Mouse (Mus musculus) G1E (cell line): ENCODE results near the gene B230219D22Rik. TPM values are rescaled to one million over a fixed set of nuclear protein-coding genes. Genes with fewer than 3 reads are reported as not detected.

ENCODE experiments used
- ATAC-seq: 2 replicates; pipeline ENCODE4 v1.8.0; 2016; ENCODE audit warnings: mild to moderate bottlenecking; ENCODE audit not compliant: insufficient number of reproducible peaks, poor library complexity, low FRiP score, severe bottlenecking; ENCODE audit errors: extremely low read depth
- DNase-seq: peaks from one replicate; pipeline ENCODE4 v3.0.0; 2012; ENCODE audit warnings: low spot score
- H3K27me3 ChIP-seq: 2 replicates; pipeline ENCODE4 v1.6.1; 2012; ENCODE audit warnings: mild to moderate bottlenecking, low read length, inconsistent platforms; ENCODE audit not compliant: insufficient read depth
- H3K36me3 ChIP-seq: replicated peaks from 2 replicates; pipeline ENCODE3; 2012; ENCODE audit warnings: mild to moderate bottlenecking, inconsistent platforms
- H3K4me1 ChIP-seq: 2 replicates; pipeline ENCODE4 v1.6.1; 2012; ENCODE audit warnings: low read depth, low read length, inconsistent platforms, mixed read lengths; ENCODE audit not compliant: insufficient read depth
- H3K4me3 ChIP-seq: 2 replicates; pipeline ENCODE4 v1.5.1; 2012; ENCODE audit warnings: low read depth, mild to moderate bottlenecking, inconsistent platforms, low read length, moderate library complexity, mixed read lengths
- H3K9me3 ChIP-seq: replicated peaks from 2 replicates; pipeline ENCODE4 v1.6.1; 2012; ENCODE audit warnings: inconsistent platforms
- CTCF ChIP-seq: IDR thresholded peaks from 2 replicates; pipeline ENCODE4 v1.5.1; 2012; ENCODE audit warnings: low read depth, low read length, inconsistent platforms, mixed read lengths
- GATA1 ChIP-seq: IDR thresholded peaks from 2 replicates; pipeline ENCODE4 v1.6.1; 2012; ENCODE audit warnings: borderline replicate concordance, low read length, inconsistent platforms, mixed read lengths
- GATA2 ChIP-seq: IDR thresholded peaks from 2 replicates; pipeline ENCODE4 v1.6.1; 2012; ENCODE audit warnings: low read depth, low read length, inconsistent platforms, borderline replicate concordance
- POLR2AphosphoS5 ChIP-seq: IDR thresholded peaks from 2 replicates; pipeline ENCODE4 v1.6.1; 2012; ENCODE audit warnings: low read depth, low read length, inconsistent platforms; ENCODE audit not compliant: insufficient replicate concordance
- TAL1 ChIP-seq: conservative IDR thresholded peaks from 2 replicates; pipeline ENCODE4 v1.6.1; 2012; ENCODE audit warnings: low read depth, low read length, inconsistent platforms, mixed read lengths
- polyA plus RNA-seq: library from polyadenylated mRNA; stranded (reverse); fragments of >175 nt; gene quantifications from 2 replicates; pipeline ENCODE4 v1.2.3, GENCODE M21; 2012
- total RNA-seq, 2 experiments: library from RNA; stranded (forward) in 1 of 2; stranded (reverse) in 1 of 2; fragments of 200-1000 nt in 1 of 2; fragments of >200 nt in 1 of 2; fragmentation: Nextera tagmentation in 1 of 2; gene quantifications; 2 replicates each; pipeline ENCODE4 v1.2.3; 2014 to 2017

The B230219D22Rik gene
- total and polyA plus RNA-seq, 3 experiments, result 28.2 to 84.0 (median 64.2) TPM

DNA sequence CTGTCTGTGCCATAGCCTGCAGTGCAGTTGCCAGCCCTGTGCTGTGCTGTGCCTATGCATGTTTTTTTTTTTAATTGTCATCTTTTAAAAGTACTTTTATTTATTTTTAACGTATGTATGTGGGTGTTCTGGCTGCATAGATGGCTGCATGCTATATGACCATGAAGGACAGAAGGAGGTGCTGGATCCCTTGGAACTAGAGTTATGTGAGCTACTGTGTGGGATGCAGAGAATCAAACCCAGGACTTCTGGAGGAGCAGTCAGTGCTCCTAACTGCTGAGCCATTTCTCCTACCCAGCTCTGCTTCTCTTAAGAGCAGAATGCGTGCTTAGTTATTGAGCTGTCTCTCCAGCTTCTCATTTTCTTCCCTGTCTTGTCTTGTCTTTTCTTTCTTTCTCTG lies 29.1 kb downstream of the B230219D22Rik start:
- TF ChIP-seq TAL1 (no peak), GATA2 (no peak), POLR2AphosphoS5 (no peak), GATA1 (no peak), CTCF (no peak)
- Histone ChIP-seq H3K9me3 (no peaks in the 10 kb centered on the region), H3K4me3 (no peak overlapping the region), H3K36me3 (peaks cover 83% of the 10 kb centered on the region), H3K27me3 (no peaks in the 10 kb centered on the region), H3K4me1 (peaks cover 6% of the 10 kb centered on the region)
- ATAC-seq, result no peak
- DNase-seq, result no peak

DNA sequence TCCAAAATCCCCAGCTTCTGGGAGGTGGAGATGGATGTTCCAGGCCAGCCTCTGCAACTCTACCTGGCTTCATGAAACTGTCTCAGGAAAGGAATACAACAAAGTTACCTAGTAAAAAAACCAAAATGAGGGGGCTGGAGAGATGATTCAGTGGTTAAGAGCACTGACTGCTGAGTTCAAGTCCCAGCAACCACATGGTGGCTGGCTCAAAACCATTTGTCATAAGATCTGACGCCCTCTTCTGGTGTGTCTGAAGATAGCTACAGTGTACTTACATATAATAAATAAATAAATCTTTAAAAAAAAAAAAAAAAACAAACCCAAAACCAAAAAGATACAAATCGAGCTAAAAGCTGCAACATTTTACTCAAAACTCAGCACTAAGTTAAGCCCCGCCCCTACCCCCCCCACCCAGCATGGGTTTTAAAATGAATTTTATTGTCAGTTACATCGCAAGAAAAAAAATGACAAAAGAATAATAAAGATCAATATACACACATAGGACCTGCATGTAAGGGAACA lies 33.7 kb downstream of the B230219D22Rik start:
- TF ChIP-seq GATA1, result no peak
- no peak for TF ChIP-seq GATA2
- no peak for TF ChIP-seq CTCF
- no peak for TF ChIP-seq POLR2AphosphoS5
- no peak for TF ChIP-seq TAL1
- ATAC-seq, result no peak
- Histone ChIP-seq H3K4me1 (peaks cover 16% of the 10 kb centered on the region), H3K36me3 (peaks cover 57% of the 10 kb centered on the region), H3K4me3 (peak overlapping the region; percentile 78), H3K27me3 (no peaks in the 10 kb centered on the region), H3K9me3 (no peaks in the 10 kb centered on the region)
- DNase-seq, result no peak

DNA sequence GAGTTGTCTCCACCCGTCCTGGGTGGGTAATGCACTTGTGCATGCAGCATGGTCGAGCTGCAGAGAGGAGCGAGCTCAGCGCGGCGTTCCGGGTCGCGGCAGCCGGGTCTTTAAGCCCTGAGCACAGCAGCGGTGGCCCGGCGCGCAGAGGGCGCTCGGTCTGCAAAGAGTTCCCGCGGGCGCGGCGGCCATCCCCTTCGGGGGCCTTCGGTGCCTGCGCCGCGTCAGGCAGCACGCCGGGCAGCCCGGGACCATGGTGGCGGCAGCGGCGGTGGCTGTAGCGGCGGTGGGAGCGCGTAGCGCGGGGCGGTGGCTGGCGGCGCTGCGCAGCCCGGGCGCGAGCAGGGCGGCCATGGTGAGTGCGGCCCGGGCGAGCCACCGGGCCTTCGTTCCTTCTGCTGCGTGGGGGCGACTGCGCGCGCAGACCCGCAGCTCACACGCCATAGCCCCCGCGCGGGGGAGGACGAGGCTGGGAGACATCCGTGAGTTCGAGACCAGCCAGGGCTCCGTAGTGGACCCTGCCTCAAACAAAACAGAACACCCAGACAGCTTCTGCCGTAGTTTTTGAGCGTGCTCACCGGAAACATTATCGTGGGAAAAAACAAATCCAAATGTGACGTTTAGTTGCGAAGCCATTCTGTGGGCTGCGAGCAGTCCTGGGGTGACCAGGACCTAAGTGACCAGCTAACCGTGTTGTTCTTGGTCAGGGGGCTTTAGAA lies 34.4 kb downstream of the B230219D22Rik start, which contains the start of gene Pcbd2:
Pcbd2 (plus strand) TSS at position 249 of the 719 bp plus-strand sequence.
- no peak for ATAC-seq
- TF ChIP-seq GATA1 (no peak), CTCF (no peak), TAL1 (no peak), POLR2AphosphoS5 (no peak), GATA2 (no peak)
- no peaks in the 10 kb centered on the region for H3K27me3 ChIP-seq
- H3K4me3 ChIP-seq, result peak within 1 kb of the TSS; percentile 78
- no peaks in the 10 kb centered on the region for H3K9me3 ChIP-seq
- H3K4me1 ChIP-seq, result peaks cover 19% of the 10 kb centered on the region
- DNase-seq, result peak; percentile 81
- peaks cover 54% of the 10 kb centered on the region for H3K36me3 ChIP-seq

- ATAC-seq (peak; percentile 81), DNase-seq (peak; percentile 86)
- TF ChIP-seq POLR2AphosphoS5, result no peak
- TF ChIP-seq GATA2, result no peak
- TF ChIP-seq TAL1, result no peak
- no peak for TF ChIP-seq CTCF
- no peak for TF ChIP-seq GATA1
- Histone ChIP-seq H3K4me1 (peaks cover 19% of the 10 kb centered on the region), H3K36me3 (peaks cover 53% of the 10 kb centered on the region), H3K27me3 (no peaks in the 10 kb centered on the region), H3K4me3 (peak overlapping the region; percentile 78), H3K9me3 (no peaks in the 10 kb centered on the region)
Observed at GRCm38 (mm10) chr13:55727839-55728238, 34.9 kb downstream of the B230219D22Rik start.

- TF ChIP-seq TAL1, result no peak
- TF ChIP-seq GATA2, result no peak
- TF ChIP-seq GATA1, result no peak
- TF ChIP-seq CTCF, result no peak
- no peak for TF ChIP-seq POLR2AphosphoS5
Observed at GRCm38 (mm10) chr13:55730716-55731115, 37.8 kb downstream of the B230219D22Rik start.

GRCm38 (mm10) chr13:55732121-55732520 lies 39.2 kb downstream of the B230219D22Rik start:
- peak; percentile 24; the same call in 1 of the 2 replicates for ATAC-seq
- no peak overlapping the region for H3K4me3 ChIP-seq
- peaks cover 14% of the 10 kb centered on the region; the same call in 1 of the 2 replicates for H3K4me1 ChIP-seq
- H3K36me3 ChIP-seq, result peaks cover 52% of the 10 kb centered on the region
- no peaks in the 10 kb centered on the region for H3K9me3 ChIP-seq
- H3K27me3 ChIP-seq, result no peaks in the 10 kb centered on the region
- no peak for DNase-seq
- TF ChIP-seq GATA2 (no peak), GATA1 (no peak), CTCF (no peak), POLR2AphosphoS5 (no peak), TAL1 (0 out of 2 replicates have a peak, but pooled peaks have one; percentile 14)

More at GRCm38 (mm10) chr13:55730716-55731115, 37.8 kb downstream of the B230219D22Rik start:
- Histone ChIP-seq H3K36me3 (peaks cover 51% of the 10 kb centered on the region), H3K9me3 (no peaks in the 10 kb centered on the region), H3K27me3 (no peaks in the 10 kb centered on the region), H3K4me1 (peaks cover 19% of the 10 kb centered on the region), H3K4me3 (no peak overlapping the region)
- no peak for ATAC-seq
- DNase-seq, result no peak
